Mouse (Mus musculus): ENCODE measurements at regions not wholly inside any gene's neighbourhood (a gene's known extent, or its start where the extent isn't known, plus 50 kb on each side); places are given as distances from the start of the nearest gene placed in this dataset.
A peak's percentile ranks its signal among the peaks of the same experiment; 100 is the strongest.

GRCm38 (mm10) chr10:112863808-112864207 is 65.0 kb downstream of the Atxn7l3b start:
- intact Hi-C loops (cut with DNase I): no loop called here
- DNase-seq: no peak

- intact Hi-C loops (cut with DNase I): no loop called here
- DNase-seq: no peak
Observed at GRCm38 (mm10) chr10:112863375-112863774, 65.4 kb downstream of the Atxn7l3b start.

GRCm38 (mm10) chr10:112851997-112852396 is 76.8 kb downstream of the Atxn7l3b start:
- intact Hi-C loops (cut with DNase I): no loop called here
- no peak for DNase-seq

GRCm38 (mm10) chr10:112846225-112846624 is 82.6 kb downstream of the Atxn7l3b start:
- no peak for DNase-seq
- intact Hi-C loops (cut with DNase I): no loop called here

- intact Hi-C loops (cut with DNase I): no loop called here
- no peak for DNase-seq
Observed at GRCm38 (mm10) chr10:112837400-112838035, 91.3 kb downstream of the Atxn7l3b start.

- peak; percentile 40 for DNase-seq
- intact Hi-C loops (cut with DNase I): no loop called here
Observed at GRCm38 (mm10) chr10:112835970-112836369, 92.8 kb downstream of the Atxn7l3b start.

- intact Hi-C loops (cut with DNase I): no loop called here
- DNase-seq: no peak
Observed at GRCm38 (mm10) chr10:112835508-112835907, 93.3 kb downstream of the Atxn7l3b start.

GRCm38 (mm10) chr10:112810181-112810580 is 118.6 kb downstream of the Atxn7l3b start:
- DNase-seq: no peak
- intact Hi-C loops (cut with DNase I): no loop called here

GRCm38 (mm10) chr10:112803557-112803956 is 125.2 kb downstream of the Atxn7l3b start:
- intact Hi-C loops (cut with DNase I): loop anchor here (5.0 to 10.0 kb wide), 2 partner anchors 599 to 826 kb away; no protein-coding TSS in a partner anchor
- no peak for DNase-seq

GRCm38 (mm10) chr10:112801560-112801959 is 127.2 kb downstream of the Atxn7l3b start:
- intact Hi-C loops (cut with DNase I): loop anchor here (5.0 to 10.0 kb wide), 2 partner anchors 597 to 824 kb away; no protein-coding TSS in a partner anchor
- peak; percentile 13 for DNase-seq

GRCm38 (mm10) chr10:112798603-112799002 is 130.2 kb downstream of the Atxn7l3b start:
- no peak for DNase-seq
- intact Hi-C loops (cut with DNase I): loop anchor here (10.0 kb wide), 1 partner anchor 734 kb away; the partner anchor contains the start of gene Glipr1l1

GRCm38 (mm10) chr10:112798090-112798489 is 130.7 kb downstream of the Atxn7l3b start:
- no peak for DNase-seq
- intact Hi-C loops (cut with DNase I): loop anchor here (10.0 kb wide), 1 partner anchor 733 kb away; the partner anchor contains the start of gene Glipr1l1

- intact Hi-C loops (cut with DNase I): loop anchor here (10.0 kb wide), 1 partner anchor 731 kb away; the partner anchor contains the start of gene Glipr1l1
Observed at GRCm38 (mm10) chr10:112795938-112796337, 132.9 kb downstream of the Atxn7l3b start.

GRCm38 (mm10) chr10:112795473-112795872 is 133.3 kb downstream of the Atxn7l3b start:
- intact Hi-C loops (cut with DNase I): loop anchor here (10.0 kb wide), 1 partner anchor 731 kb away; the partner anchor contains the start of gene Glipr1l1
- DNase-seq: no peak

More at GRCm38 (mm10) chr10:112795938-112796337, 132.9 kb downstream of the Atxn7l3b start:
- DNase-seq: no peak

GRCm38 (mm10) chr10:112788236-112788635 is 140.6 kb downstream of the Atxn7l3b start:
- DNase-seq: no peak
- intact Hi-C loops (cut with DNase I): no loop called here

- intact Hi-C loops (cut with DNase I): no loop called here
- no peak for DNase-seq
Observed at GRCm38 (mm10) chr10:112774262-112774661, 154.5 kb downstream of the Atxn7l3b start.

- intact Hi-C loops (cut with DNase I): loop anchor here (5.0 kb wide), 1 partner anchor 544 kb away; no protein-coding TSS in a partner anchor
- DNase-seq: no peak
Observed at GRCm38 (mm10) chr10:112746683-112747082, 182.1 kb downstream of the Atxn7l3b start.

- DNase-seq: no peak
- intact Hi-C loops (cut with DNase I): no loop called here
Observed at GRCm38 (mm10) chr10:112743527-112743926, 185.3 kb downstream of the Atxn7l3b start.

GRCm38 (mm10) chr10:112742123-112742522 is 186.7 kb downstream of the Atxn7l3b start:
- no peak for DNase-seq
- intact Hi-C loops (cut with DNase I): no loop called here

All from left cerebral cortex, postnatal 4 days (tissue).